Mouse (Mus musculus): ENCODE data around the gene Ndufc2. TPM values are rescaled to one million over a fixed set of nuclear protein-coding genes. Genes with fewer than 3 reads are reported as not detected.

Gene Ndufc2
- polyA plus RNA-seq, 1 experiment = 168 TPM

DNA sequence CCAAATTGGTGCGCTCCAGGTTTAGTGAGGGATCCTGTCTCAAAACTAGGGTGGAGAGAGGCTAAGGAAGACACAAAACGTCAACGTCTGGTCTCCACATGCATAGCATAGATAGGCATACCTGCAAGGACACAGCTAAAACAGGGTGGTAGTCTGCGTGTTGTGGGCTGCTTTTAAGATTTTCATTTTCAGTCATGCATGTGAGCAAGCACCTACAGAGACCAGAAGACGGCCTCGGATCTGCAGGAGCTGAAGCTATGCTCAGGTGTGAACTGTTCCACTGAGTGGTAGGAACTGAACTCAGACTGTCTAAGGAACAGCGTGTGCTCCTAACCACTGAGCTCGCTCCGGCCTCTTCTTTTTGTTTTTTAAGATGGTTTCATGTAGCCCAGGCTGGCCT, 24.7 kb upstream of the Ndufc2 start:
- TF ChIP-seq POLR2A (IDR thresholded peaks at IDR 0.05; ENCODE audit: control insufficient read depth, extremely low read depth, insufficient read depth, low read length, poor library complexity) (no peak), CTCF (IDR thresholded peaks at IDR 0.05; ENCODE audit: borderline replicate concordance, control insufficient read depth, extremely low read depth, insufficient read depth, low read length, poor library complexity) (no peak)
- Histone ChIP-seq H3K27me3 (ENCODE audit: control insufficient read depth, insufficient read depth, low read length) (no peaks in the 10 kb centered on the region), H3K27ac (ENCODE audit: control insufficient read depth, insufficient read depth, low read length) (no peak overlapping the region), H3K4me3 (ENCODE audit: control insufficient read depth, insufficient read depth, low read length) (no peak overlapping the region), H3K36me3 (ENCODE audit: control insufficient read depth, insufficient read depth, low read length) (peaks cover 6% of the 10 kb centered on the region; the same call in 1 of the 2 replicates), H3K4me1 (replicated peaks; ENCODE audit: control insufficient read depth, insufficient read depth, low read length) (peaks cover 6% of the 10 kb centered on the region)
- DNase-seq = no peak
- 98% methylated on average over 9 of the region's 9 CpGs for WGBS

GRCm38 (mm10) chr7:97375906-97376305, 23.9 kb upstream of the Ndufc2 start:
- TF ChIP-seq POLR2A (IDR thresholded peaks at IDR 0.05; ENCODE audit: control insufficient read depth, extremely low read depth, insufficient read depth, low read length, poor library complexity) (no peak), CTCF (IDR thresholded peaks at IDR 0.05; ENCODE audit: borderline replicate concordance, control insufficient read depth, extremely low read depth, insufficient read depth, low read length, poor library complexity) (no peak)
- 76% methylated on average over 2 of the region's 2 CpGs for WGBS
- DNase-seq = no peak
- Histone ChIP-seq H3K27ac (ENCODE audit: control insufficient read depth, insufficient read depth, low read length) (no peak overlapping the region), H3K27me3 (ENCODE audit: control insufficient read depth, insufficient read depth, low read length) (no peaks in the 10 kb centered on the region), H3K4me3 (ENCODE audit: control insufficient read depth, insufficient read depth, low read length) (no peak overlapping the region), H3K4me1 (replicated peaks; ENCODE audit: control insufficient read depth, insufficient read depth, low read length) (peaks cover 4% of the 10 kb centered on the region), H3K36me3 (ENCODE audit: control insufficient read depth, insufficient read depth, low read length) (peaks cover 10% of the 10 kb centered on the region)

DNA sequence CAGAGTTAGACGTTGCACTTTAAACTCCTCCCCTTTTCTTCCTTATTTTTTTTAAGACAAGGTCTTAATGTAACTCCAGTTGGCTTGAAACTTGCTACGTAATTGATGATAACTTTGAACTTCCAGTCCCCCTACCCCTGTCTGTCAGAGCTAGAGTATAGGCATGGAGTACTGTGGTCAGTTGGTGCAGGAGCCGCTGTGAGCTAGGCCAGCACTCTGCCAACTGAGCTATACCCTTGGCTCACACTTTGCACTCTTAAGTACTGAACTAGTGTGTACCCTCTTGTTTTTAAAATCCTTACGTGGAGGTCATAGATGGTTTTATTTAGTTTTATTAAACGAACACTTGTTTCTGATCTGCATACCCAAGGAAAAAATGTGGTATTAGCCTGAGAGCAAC, 20.5 kb upstream of the Ndufc2 start:
- WGBS = 93% methylated on average over 5 of the region's 5 CpGs
- peaks cover 25% of the 10 kb centered on the region for H3K36me3 ChIP-seq (ENCODE audit: control insufficient read depth, insufficient read depth, low read length)
- H3K4me1 ChIP-seq (replicated peaks; ENCODE audit: control insufficient read depth, insufficient read depth, low read length) = no peaks in the 10 kb centered on the region
- TF ChIP-seq CTCF (IDR thresholded peaks at IDR 0.05; ENCODE audit: borderline replicate concordance, control insufficient read depth, extremely low read depth, insufficient read depth, low read length, poor library complexity) (no peak), POLR2A (IDR thresholded peaks at IDR 0.05; ENCODE audit: control insufficient read depth, extremely low read depth, insufficient read depth, low read length, poor library complexity) (no peak)
- H3K27ac ChIP-seq (ENCODE audit: control insufficient read depth, insufficient read depth, low read length) = no peak overlapping the region
- H3K4me3 ChIP-seq (ENCODE audit: control insufficient read depth, insufficient read depth, low read length) = no peak overlapping the region
- H3K27me3 ChIP-seq (ENCODE audit: control insufficient read depth, insufficient read depth, low read length) = no peaks in the 10 kb centered on the region
- no peak for DNase-seq

- WGBS = 98% methylated on average over 5 of the region's 5 CpGs
- no peak for DNase-seq
These were observed 19.2 kb upstream of the Ndufc2 start for GRCm38 (mm10) chr7:97380500-97381123.

GRCm38 (mm10) chr7:97382661-97383060, 17.1 kb upstream of the Ndufc2 start:
- Histone ChIP-seq H3K27ac (ENCODE audit: control insufficient read depth, insufficient read depth, low read length) (no peak overlapping the region), H3K36me3 (ENCODE audit: control insufficient read depth, insufficient read depth, low read length) (peaks cover 33% of the 10 kb centered on the region), H3K4me3 (ENCODE audit: control insufficient read depth, insufficient read depth, low read length) (no peak overlapping the region), H3K27me3 (ENCODE audit: control insufficient read depth, insufficient read depth, low read length) (no peaks in the 10 kb centered on the region), H3K4me1 (replicated peaks; ENCODE audit: control insufficient read depth, insufficient read depth, low read length) (no peaks in the 10 kb centered on the region)
- no peak for TF ChIP-seq POLR2A (IDR thresholded peaks at IDR 0.05; ENCODE audit: control insufficient read depth, extremely low read depth, insufficient read depth, low read length, poor library complexity)
- no peak for TF ChIP-seq CTCF (IDR thresholded peaks at IDR 0.05; ENCODE audit: borderline replicate concordance, control insufficient read depth, extremely low read depth, insufficient read depth, low read length, poor library complexity)
- DNase-seq = no peak
- 96% methylated on average over 8 of the region's 8 CpGs for WGBS

More at GRCm38 (mm10) chr7:97380500-97381123, 19.2 kb upstream of the Ndufc2 start:
- no peak for TF ChIP-seq POLR2A (IDR thresholded peaks at IDR 0.05; ENCODE audit: control insufficient read depth, extremely low read depth, insufficient read depth, low read length, poor library complexity)
- TF ChIP-seq CTCF (IDR thresholded peaks at IDR 0.05; ENCODE audit: borderline replicate concordance, control insufficient read depth, extremely low read depth, insufficient read depth, low read length, poor library complexity) = no peak
- no peaks in the 10 kb centered on the region for H3K4me1 ChIP-seq (replicated peaks; ENCODE audit: control insufficient read depth, insufficient read depth, low read length)
- peaks cover 25% of the 10 kb centered on the region for H3K36me3 ChIP-seq (ENCODE audit: control insufficient read depth, insufficient read depth, low read length)
- no peak overlapping the region for H3K4me3 ChIP-seq (ENCODE audit: control insufficient read depth, insufficient read depth, low read length)
- no peak overlapping the region for H3K27ac ChIP-seq (ENCODE audit: control insufficient read depth, insufficient read depth, low read length)
- no peaks in the 10 kb centered on the region for H3K27me3 ChIP-seq (ENCODE audit: control insufficient read depth, insufficient read depth, low read length)

- H3K36me3 ChIP-seq (ENCODE audit: control insufficient read depth, insufficient read depth, low read length) = peaks cover 28% of the 10 kb centered on the region
- H3K4me1 ChIP-seq (replicated peaks; ENCODE audit: control insufficient read depth, insufficient read depth, low read length) = no peaks in the 10 kb centered on the region
- H3K27me3 ChIP-seq (ENCODE audit: control insufficient read depth, insufficient read depth, low read length) = no peaks in the 10 kb centered on the region
- no peak overlapping the region for H3K4me3 ChIP-seq (ENCODE audit: control insufficient read depth, insufficient read depth, low read length)
- TF ChIP-seq POLR2A (IDR thresholded peaks at IDR 0.05; ENCODE audit: control insufficient read depth, extremely low read depth, insufficient read depth, low read length, poor library complexity) (no peak), CTCF (IDR thresholded peaks at IDR 0.05; ENCODE audit: borderline replicate concordance, control insufficient read depth, extremely low read depth, insufficient read depth, low read length, poor library complexity) (no peak)
- 92% methylated on average over 10 of the region's 10 CpGs for WGBS
- no peak overlapping the region for H3K27ac ChIP-seq (ENCODE audit: control insufficient read depth, insufficient read depth, low read length)
- no peak for DNase-seq
These were observed 16.2 kb upstream of the Ndufc2 start for GRCm38 (mm10) chr7:97383496-97384132.

Data from thymus, adult 2 months (tissue).